Mouse (Mus musculus): ENCODE measurements around the gene Tmem56. TPM values are rescaled to one million over a fixed set of nuclear protein-coding genes. Genes with fewer than 3 reads are reported as not detected.

Gene Tmem56
- total RNA-seq, 4 experiments from 2014 or later, result 48.9 to 78.7 (median 69.6) TPM

DNA sequence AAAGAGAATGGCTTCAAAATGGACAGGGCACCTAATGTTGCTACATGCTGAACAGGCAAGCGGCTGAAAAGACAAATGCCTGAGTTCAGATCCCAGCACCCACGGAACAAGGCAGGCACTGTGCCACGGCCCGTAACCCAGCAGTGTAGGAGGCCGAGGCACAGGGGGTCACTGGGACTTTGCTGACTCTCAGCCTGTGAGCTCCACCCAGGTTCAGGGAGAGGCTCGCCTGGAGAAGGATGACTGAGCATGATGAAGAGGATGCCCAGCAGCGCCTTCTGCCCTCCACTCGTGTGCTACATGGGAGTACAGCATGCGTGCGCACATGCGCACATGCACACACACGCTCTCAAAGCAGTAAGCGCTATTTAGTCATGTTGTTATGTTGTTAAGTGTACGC lies 3.2 kb downstream of the Tmem56 start:
- DNase-seq (ENCODE audit: low spot score in 2 of 2), result no peak

DNA sequence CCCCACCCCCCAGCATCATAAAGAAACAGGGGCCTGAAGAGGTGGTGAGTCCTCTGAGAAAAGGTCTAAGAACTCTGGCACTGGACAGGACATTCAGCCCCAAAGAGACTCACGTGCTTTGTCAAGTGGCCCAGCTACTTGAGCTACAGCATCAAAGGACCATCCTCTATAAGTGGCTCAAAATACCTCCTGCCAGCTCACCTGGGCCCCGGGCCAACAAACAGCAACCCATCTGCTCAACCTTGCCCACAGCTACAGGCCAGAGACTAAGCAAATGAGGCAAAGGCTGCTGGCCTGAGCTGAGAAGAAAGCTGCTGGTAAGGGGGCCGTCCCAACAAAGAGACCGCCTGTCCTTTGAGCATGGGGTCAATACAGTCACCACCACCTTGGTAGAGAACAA lies 5.3 kb downstream of the Tmem56 start:
- DNase-seq (ENCODE audit: low spot score in 2 of 2), result no peak

DNA sequence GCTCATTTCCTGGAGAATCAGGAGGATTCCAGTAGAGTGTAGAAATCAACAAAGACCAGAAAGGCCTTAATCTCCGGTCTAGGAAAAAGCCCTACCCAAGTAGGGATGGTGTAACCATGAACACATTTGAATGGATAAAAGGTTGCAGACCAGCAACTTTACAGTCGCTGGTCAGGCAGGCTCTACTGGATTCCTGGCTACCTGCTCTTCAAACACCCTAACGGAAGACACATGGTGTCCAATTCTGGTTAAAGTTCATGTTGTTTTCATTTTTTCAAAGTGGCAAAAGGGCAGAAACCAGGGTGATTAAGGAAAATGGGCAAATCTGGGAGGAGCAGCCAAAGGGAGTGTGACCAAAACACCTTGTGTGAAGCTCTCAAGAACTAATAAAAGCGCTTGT lies 5.9 kb downstream of the Tmem56 start:
- DNase-seq (ENCODE audit: low spot score in 2 of 2), result no peak

DNA sequence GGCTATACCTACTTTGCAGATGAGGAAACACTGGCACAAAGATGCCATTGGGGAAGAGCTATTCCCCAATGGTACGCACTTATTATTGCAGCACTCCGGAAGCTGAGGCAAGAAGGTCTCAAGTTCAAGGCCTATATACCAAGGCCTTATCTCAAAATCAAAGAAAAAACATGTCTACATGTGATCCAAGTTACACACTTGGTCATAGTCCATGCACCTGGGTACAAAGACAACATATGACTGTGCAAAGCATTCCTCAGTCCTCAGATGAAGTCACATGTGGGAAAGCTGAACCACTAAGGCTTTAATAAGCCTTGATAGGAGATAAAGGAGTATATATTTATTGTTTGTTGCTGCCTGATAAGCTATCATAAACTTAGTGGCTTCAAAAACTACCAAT lies 8.9 kb downstream of the Tmem56 start:
- DNase-seq (ENCODE audit: low spot score in 2 of 2), result no peak

DNA sequence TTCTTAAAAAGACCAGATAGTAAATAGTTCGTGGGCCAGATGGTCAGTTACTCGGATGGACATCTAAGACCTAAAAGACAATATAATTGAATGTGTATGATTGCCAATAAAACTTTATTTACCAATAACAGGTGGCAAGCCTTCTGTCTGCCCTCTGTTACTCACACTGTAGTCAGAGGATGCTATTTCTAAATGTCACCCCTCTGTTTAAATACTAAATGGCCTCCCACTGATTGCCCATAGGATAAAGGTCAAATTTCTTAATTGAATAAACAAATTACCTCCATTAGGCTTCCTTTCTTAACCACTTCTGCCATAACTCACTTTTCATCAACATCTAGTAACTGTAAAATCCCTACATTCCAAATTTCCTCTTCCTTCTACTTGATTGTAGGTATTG lies 10.3 kb downstream of the Tmem56 start:
- no peak for DNase-seq (ENCODE audit: low spot score in 2 of 2)

DNA sequence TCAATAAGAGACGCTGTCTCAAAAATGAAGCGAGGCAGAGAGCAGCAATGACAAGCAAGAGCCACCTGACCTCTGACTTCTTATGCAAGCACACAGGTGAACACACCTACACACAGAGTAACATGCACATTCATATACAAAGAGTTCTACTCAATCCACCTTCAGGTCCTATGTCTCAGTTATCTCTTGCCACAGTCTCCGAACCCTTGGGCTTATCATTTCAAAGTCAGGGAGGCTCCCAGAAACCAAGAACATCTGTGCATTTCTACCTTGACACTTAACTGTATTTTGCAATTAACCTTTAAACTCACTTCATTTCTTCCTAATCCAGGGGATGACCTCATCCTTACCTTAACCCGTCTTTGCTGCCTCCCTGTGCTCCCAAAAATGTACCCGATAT lies 15.6 kb downstream of the Tmem56 start:
- DNase-seq (ENCODE audit: low spot score in 2 of 2), result no peak

DNA sequence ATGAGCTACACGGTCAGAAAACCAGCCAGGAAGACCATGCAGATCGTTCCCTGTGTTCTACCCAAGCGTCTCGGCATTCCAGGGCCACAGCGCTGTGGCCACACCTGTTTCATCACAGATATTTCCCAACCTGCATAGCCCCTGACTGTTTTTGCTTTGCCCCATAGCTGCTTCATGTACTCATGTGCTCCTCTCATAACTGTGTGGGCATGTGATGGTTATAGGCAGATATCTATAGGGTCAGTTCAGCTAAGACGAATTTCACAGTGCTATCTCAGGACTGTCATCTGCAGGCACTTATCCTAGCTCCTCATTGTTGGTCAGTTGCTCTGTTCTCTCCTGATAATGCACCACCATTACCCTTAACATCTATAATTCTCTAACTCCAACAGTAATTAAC lies 18.7 kb downstream of the Tmem56 start:
- no peak for DNase-seq (ENCODE audit: low spot score in 2 of 2)

DNA sequence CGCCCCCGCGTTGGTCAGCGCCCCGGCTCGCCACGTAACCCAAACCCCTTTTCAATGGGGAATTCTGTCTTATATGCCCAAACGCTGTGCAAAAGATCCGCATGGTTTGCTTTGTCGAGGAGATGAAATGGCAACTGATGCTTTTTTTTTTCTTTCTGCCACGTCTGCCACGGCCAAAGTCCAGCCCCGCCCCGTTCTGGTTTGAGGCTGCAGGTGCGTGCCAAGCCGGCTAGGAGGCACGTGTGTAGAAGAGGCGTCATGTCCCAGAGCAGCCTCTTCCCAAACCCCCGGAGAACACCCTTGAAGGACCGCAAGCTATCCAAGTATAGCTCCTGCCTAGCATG lies 19.7 kb downstream of the Tmem56 start:
- peak; percentile 34 to 45 for DNase-seq (ENCODE audit: low spot score in 2 of 2)

DNA sequence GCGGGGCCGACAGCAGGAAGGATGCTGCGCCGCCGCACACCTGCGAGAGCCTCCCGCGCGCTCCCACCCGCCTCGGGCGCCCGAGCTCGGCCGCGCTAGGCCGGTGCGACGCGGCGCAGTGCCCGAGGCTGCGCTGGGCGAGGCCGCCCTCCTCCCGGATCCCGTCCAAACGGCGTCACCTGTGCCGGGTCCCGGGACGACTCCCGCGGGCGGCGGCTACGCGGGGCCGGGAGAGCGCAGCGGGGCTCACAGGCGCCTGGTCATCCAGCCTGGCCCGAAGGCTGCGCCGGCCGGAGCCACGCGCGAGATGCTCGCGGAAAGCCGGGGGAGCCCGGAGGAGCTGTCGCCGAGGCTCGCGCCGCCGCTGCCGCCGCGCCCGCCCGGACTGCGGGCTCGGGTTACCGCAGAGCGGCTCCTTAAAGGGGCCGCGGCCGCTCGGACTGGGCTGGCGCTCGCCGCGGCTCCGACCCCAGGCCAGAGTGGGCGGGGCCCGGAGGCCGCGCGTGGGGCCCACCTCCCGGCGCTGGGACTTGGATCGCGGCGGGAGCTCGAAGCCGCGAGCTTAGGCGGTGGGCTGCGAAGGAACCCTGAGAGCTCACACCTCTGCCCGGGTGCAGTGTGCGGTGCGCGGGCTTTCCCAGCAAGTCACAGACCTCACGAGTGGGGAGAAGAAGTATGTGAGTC lies 20.2 kb downstream of the Tmem56 start:
- peak; percentile 46 to 63 for DNase-seq (ENCODE audit: low spot score in 2 of 2)

DNA sequence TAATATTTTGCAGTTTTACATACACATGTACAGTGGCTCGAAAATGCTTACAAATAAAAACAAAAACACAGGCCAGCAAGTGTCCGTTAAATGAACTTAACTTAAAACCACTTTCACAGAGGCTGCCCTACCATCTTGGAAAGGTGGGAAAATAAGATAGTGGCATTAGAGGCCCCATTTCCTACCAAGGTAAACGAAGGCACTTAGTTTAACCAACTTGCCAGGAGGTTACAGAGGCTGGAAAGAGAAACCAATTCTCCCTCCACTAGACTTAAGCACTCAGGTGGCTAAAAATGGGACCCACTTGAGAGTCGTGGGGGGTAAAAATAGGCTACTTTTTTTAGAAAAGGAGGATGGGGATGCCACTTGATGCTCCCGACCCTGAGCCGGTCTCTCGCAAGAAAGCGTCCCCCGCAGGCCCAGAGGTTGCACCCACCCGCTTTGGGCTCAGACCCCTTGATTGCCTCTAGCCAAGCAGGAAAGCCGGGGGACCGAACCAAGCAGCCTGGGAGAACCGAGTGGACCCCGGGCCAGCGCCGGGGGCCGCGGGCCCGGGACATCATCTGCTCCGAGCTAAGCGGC lies 20.9 kb downstream of the Tmem56 start:
- no peak for DNase-seq (ENCODE audit: low spot score in 2 of 2)

DNA sequence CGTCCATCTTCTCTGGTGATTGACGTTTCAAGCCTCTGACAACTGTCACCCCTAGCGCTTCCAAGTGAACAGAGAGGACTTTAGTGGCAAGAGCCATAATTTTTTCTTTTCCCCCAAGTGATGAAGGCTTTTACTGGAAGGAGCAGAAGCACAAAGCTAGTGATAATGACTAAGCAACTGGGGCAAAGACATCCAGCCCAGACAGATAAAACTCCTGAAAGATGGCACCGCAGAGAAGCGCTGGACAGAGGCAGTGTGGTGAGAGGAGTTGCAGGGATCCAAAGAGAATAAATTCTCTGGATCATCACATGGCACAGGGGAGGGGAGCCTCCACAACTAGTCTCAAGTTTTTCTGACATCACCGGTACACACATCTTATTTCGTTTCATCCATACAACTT lies 21.6 kb downstream of the Tmem56 start:
- no peak for DNase-seq (ENCODE audit: low spot score in 2 of 2)

DNA sequence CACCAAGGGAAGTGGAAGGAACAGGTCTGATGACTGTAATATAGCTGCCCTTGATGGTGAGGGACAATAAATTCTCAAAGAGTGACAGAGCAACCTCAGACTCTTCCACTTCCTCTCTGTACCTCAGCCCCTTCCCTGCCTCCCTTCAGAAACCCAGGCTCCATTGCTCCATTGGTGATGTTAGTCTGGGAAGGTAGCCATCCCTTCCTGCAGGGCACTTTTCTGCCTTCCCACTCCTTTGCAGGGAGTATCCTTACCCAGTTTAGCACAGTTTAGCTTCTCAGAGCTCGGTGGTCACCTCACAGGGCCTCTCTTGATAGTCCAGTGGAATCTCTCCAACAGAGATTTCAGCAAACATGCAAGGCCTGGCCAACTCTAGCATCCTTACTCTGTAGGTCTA lies 22.1 kb downstream of the Tmem56 start:
- DNase-seq (ENCODE audit: low spot score in 2 of 2), result no peak

DNA sequence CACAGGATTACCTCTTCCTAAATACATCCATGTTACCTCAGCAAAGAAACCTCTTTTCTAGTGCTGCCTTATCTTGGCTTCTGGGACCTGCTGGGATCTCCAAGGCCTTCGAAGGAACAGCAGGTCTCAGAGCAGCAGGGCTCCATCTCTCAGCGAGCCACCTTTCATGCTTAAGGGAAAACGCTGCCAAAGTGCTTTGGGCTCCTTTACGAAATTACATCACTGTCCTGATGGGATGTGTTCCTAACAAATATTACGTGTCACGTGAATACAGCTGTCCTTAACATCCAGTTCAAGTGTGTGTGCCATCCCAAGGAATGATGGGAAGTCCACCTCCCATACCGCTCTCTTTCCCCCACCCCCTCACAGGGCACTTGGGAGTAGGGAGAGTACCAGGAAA lies 22.9 kb downstream of the Tmem56 start:
- DNase-seq (ENCODE audit: low spot score in 2 of 2), result no peak

DNA sequence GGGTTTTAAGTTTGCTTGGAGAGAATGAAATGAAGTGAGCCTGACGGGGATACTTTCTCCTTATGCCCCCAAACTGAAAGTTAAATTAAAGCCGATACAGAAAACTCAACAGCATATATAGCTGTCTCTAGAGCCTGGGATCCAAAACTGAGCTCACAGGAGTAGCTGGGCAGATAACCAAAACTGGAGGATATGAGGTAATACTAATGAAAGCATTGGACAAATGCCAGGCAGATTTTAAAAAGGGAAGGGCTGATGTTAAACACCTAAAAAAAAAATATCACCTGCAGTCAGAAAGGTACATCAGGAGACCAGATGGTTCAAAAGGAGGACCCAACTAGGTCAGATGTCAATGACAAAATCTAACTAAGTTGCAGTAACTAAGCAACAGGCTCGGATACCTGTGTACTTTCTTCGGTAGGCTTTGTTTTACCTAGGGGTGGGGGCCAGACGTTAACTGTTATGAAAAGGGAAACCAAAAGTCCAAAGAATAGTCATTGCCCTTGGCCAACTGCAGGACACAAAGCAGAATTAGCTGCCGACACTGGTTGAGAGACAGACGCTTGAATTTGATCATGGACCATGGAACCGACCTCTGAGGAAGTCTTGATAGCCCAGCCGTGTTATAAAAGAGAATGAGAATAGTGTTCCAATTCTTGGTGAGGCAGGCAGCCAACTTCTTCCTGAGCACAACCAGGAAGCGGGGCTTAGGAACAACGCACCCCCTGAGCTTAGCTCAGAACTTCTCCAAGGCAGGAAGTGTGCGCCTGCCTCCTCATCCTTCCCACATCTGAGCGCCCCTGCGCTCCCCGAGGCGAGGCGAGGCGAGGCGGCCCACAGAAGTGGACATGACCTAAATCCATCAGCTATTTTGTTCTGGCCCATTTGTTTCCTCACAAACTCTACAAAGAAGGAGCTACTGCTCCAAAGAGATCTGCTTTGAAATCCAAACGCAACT lies 24.1 kb downstream of the Tmem56 start:
- no peak for DNase-seq (ENCODE audit: low spot score in 2 of 2)

DNA sequence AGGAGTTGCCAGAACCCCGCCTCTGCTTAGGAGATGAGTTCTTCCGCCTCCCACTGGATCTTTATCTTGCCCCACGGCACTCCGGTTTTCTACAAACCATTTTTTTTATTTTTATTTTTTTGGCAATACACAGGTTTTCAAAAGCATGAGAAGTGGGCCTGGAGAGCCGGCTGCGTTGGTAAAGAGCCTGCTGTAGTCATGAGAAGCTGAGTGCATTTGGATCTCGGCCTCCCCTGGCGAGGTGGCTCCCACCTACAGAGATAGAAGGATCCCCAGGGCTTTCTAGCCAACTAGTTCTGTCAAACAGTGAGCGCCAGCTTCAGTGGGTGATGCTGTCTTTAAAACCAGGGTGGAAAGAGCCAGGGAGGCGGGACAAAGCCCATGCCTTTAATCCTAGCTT lies 25.5 kb downstream of the Tmem56 start:
- no peak for DNase-seq (ENCODE audit: low spot score in 2 of 2)

DNA sequence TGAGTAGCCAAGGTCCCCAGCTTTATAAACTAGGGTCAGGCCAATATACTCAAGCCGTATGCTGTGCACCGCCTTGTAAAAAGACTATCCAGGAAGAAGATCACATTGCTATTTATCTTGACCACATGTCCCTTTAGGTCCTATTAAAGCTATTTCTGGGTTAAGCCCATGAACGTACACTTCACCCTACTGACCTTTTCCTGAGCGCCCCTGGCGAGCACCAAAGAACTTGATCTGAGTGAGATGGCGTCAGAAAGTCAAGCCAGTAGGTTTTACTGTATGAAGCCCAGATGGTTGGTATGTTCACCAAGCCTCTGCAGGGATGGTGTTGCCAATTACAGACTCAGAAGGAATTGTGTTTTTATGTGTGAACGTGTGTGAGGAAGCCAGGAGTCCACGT lies 26.8 kb downstream of the Tmem56 start:
- peak in 1 of 2 experiments; percentile 36 for DNase-seq (ENCODE audit: low spot score in 2 of 2)

DNA sequence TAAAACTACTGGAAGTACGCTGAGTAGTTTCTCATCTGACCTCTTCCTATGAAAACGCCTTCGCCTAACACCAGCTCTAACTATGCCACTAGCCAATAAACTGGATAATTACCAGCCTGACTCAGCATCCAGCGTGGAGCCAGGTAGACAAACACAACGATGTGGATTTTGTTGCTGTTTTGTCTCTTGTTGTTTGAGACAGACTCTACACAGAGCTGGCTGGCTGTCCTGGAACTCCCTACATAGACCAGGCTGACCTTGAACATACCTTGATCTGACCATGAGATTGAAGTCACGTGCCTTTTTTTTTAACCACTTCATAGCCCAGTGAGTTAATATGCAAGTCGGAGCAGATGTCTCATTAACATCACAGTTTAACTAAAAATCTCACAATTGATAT lies 27.4 kb downstream of the Tmem56 start:
- no peak for DNase-seq (ENCODE audit: low spot score in 2 of 2)

DNA sequence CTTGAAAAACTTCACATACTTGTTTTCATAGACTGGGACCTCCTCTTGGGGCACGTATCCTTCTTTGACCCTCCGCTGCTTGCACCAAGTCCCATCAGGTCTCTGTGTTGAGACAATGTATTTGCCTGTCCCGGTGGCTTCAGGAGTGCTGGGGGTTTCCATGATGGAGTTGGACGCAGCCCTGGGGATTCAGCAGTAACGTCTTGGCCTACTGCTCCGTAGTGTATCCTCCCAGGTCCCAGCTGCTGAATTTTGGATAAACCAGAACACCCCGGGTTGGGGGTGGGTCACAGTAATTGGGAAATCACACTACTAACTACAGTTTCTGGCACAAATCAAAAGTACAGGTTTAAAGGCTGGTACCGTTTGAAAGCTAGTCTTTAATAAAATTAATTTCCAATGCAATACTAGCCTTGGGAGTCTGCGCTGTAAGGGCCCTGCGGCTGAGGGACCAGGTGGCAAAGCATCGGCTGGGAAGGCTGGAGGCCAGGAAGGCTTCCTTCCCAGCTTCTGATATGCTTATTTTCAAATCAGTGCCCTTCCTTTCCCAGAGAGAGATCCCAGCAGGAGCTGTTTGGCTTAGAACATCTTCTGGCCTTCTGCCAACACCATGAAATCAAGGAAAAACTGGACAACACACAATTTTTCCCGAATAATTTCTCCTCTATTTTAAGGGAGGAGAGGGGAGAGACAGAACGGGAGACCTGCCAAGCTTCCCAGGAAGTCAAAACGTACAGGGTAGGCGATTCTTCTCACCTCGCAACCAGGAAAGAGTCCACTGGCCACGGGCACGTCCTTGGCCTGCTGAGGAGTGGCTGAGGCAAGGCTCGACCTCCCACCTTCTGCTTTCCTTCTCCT lies 32.1 kb downstream of the Tmem56 start:
- no peak for DNase-seq (ENCODE audit: low spot score in 2 of 2)

DNA sequence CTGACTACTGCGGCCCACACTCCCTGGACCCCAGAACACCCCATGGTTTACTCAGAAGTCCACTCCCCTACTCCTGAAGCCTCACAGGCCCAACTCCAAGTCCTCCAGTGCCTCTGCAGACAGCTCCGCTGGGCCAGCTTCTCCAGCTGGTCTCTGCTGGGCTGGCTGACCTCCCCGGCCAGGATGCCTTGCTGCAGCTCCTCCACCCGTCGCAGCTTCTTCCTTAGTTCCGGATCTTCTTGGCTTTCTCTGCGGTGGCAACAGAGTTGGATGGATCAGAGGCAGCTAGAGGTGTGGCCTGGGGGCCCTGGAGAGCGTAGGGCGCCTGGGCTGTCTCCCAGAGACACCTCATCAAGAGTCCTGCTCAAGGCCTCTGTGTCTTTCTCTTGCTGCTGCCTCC lies 32.9 kb downstream of the Tmem56 start:
- DNase-seq (ENCODE audit: low spot score in 2 of 2), result peak in 1 of 2 experiments; percentile 15

DNA sequence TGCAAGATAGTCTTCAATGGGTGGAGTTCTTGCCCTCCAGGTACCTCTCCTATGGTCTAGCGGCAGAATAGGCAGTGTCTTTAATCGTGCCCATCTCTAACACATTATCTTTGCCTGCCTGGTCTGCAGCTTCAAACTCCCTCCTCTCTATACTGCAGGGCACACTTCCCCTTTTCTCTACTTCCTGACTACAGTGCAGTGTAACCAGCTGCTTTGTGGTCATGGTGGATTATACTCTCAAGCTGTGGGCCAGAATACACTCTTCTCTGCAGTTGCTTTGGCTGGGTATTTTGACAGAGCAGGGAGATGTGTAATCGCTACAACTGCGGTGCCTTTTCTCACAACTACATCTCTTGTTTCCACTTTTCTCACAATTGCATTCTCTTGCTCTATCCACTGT lies 40.0 kb downstream of the Tmem56 start:
- DNase-seq (ENCODE audit: low spot score in 2 of 2), result no peak

DNA sequence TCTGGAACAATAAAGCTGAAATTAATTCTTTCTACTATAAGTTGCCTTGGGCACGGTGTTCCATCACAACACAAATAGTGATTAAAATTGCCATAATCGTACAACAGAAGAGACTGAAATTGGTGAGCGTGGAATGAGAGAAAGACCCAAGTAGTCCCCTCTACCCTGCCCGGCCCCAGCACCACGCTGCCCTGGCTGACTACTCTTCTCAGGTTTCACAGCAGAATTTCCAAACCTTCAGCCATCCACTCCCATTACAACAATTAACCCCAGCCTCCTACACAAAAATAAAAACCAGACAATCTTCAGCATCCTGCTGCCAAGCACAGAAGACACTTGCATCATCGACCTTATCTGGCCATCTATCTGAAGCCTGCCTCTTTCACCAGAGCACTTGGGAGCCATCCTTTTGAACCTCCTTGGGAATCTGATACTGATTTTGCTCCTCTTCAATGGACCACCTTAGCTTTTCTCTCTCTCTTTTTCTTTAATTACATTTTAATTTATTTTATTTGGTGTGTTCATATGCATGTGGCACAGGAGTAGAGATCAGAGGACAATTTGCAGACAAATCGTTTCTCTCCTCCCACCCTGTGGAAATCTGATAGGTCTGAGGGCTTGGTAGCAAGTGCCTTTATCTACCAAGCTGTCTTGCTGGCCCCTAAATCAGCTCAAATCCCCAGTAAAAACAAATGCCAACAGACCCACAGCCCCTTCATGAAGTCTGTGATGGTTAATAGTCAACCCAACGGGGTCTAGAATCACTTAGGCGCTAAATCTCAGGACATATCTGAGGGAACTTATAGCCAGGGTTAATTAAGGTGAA lies 40.6 kb downstream of the Tmem56 start:
- DNase-seq (ENCODE audit: low spot score in 2 of 2), result no peak
